Mouse (Mus musculus): ENCODE data around the gene Crtc2.
"Not testable (repeated sequence)": the region's sequence is repeated elsewhere in the genome, so short reads cannot be mapped to it uniquely, and the experiment has no call there.

Gene Crtc2

DNA sequence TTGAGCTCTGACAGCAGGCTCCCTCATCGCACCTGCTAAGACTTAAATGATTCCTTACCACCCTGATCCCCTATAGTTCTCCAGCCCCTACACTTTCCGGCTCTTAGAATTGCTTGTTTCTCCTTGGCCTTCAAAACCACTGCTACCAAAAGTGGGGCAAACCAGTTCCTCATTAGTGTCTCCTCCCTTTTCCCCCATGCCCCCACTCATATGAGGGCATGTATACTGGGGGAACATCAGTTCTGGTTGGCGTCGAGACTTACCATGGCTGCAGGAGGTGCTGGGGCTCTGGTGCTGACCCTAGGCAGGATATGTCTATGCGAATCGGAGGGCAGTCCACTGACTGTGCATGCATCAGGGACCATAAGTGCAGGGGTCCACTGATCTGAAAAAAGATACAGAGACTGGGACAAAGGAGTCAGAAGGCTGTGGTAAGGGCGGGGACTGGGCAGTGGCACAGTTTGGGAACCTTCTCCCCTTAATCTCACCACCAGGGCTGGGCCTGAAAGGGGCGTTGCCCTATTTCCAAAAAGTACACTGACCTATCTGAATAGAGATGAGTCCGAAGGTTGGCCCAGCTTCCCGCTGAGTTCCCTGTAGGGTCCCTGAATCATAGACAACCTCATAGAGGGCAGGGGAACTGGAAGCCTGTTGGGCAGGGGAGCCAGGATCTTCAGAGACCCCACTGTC lies 12.1 kb upstream of the Crtc2 start:
- no peak for ATAC-seq (ENCODE audit: insufficient number of reproducible peaks, low FRiP score, low TSS enrichment)

- no peak for ATAC-seq (ENCODE audit: insufficient number of reproducible peaks, low FRiP score, low TSS enrichment)
These were observed 10.8 kb upstream of the Crtc2 start, which contains the start of gene Creb3l4 for GRCm38 (mm10) chr3:90242984-90243775. Creb3l4 (minus strand) TSS chr3:90243512.

GRCm38 (mm10) chr3:90245406-90245805 lies 8.6 kb upstream of the Crtc2 start:
- ATAC-seq (ENCODE audit: insufficient number of reproducible peaks, low FRiP score, low TSS enrichment) = no peak

- ATAC-seq (ENCODE audit: insufficient number of reproducible peaks, low FRiP score, low TSS enrichment) = no peak
These were observed 6.4 kb upstream of the Crtc2 start for GRCm38 (mm10) chr3:90247630-90247959.

DNA sequence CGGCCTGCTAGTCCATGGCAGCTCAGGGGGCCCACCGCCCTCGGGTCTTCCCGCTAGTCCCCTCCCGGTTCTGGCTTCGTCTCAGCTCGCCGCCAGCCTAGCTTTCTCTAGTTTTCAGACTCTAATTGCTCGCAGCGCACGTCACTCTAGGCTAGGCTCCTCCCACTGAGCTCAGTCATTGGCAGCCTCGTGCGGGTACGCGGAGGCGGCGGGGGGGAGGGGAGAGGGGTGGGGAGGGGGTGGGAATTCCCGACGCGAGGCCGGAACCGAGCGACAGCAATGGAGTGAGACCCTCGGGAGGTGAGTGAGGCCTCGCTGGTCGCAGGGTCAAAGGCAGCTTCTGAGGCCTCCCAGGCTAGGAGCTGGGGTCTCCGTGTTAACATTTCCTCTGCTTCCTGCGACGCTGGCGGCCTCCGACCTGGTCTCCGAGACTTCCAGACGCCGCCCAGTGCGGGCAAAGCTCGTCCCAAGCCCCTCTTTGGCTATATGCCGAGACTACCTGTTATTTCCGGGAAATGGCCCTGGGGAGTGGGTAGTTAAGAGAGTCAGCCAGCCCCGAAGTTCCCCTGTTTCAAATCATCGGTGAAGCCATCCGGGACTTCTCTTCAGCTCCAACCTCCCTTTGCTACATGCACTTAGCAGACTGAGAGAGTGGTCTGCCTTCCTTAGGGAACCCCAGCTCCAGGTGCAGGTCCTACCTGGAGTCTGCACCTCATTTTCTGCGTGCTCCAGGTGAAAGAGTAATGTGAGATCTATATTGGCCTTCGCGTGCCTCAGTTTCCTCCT lies 5.8 kb upstream of the Crtc2 start, which contains the start of gene Slc39a1:
Gene Slc39a1, plus strand, starts transcription at position 213 of the 786 bp plus-strand sequence.
- peak; percentile 90 for ATAC-seq (ENCODE audit: insufficient number of reproducible peaks, low FRiP score, low TSS enrichment)

GRCm38 (mm10) chr3:90248746-90249100 lies 5.2 kb upstream of the Crtc2 start:
- no peak for ATAC-seq (ENCODE audit: insufficient number of reproducible peaks, low FRiP score, low TSS enrichment)

GRCm38 (mm10) chr3:90250791-90251190 lies 3.2 kb upstream of the Crtc2 start:
- ATAC-seq (ENCODE audit: insufficient number of reproducible peaks, low FRiP score, low TSS enrichment) = no peak

DNA sequence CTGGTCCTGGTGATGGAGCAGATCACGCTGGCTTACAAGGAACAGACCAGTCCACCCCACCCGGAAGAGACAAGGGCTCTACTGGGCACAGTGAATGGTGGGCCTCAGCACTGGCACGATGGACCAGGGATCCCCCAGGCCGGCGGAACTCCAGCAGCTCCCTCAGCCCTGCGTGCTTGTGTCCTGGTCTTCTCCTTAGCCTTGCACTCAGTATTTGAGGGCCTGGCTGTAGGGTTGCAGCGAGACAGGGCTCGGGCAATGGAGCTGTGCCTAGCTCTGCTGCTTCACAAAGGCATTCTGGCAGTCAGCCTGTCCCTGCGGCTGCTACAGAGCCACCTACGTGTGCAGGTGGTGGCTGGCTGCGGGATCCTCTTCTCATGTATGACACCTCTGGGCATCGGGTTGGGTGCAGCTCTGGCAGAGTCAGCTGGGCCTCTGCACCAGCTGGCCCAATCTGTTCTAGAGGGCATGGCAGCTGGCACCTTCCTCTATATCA lies 2.2 kb upstream of the Crtc2 start:
- ATAC-seq (ENCODE audit: insufficient number of reproducible peaks, low FRiP score, low TSS enrichment) = not testable (repeated sequence)

DNA sequence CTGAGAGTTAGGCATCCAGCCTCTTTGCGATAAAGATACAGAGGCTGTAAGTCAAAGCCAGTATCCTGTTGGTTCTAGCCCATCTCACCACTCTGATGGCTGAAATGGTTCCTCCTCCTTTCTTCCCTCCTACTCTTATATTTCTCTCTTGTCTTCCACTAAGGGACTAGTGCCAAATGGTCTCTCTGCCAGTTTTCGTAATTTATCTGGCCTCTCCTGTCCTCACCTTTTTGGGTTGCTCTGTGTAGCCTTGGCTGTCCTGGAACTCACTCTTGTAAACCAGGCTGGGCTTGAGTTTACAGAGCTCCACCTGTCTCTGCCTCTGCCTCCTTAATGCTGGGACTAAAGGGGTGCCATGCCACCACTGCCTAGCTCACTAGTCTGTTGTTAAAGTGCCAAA lies 1.3 kb upstream of the Crtc2 start:
- not testable (repeated sequence) for ATAC-seq (ENCODE audit: insufficient number of reproducible peaks, low FRiP score, low TSS enrichment)

- ATAC-seq (ENCODE audit: insufficient number of reproducible peaks, low FRiP score, low TSS enrichment) = not testable (repeated sequence)
These were observed 789 bp upstream of the Crtc2 start for GRCm38 (mm10) chr3:90253174-90253573.

GRCm38 (mm10) chr3:90254419-90255193 lies 643 bp downstream of the Crtc2 start:
- peak; percentile 17; the same call in 1 of the 2 replicates for ATAC-seq (ENCODE audit: insufficient number of reproducible peaks, low FRiP score, low TSS enrichment)

GRCm38 (mm10) chr3:90255194-90255565 lies 1.2 kb downstream of the Crtc2 start:
- ATAC-seq (ENCODE audit: insufficient number of reproducible peaks, low FRiP score, low TSS enrichment) = no peak

GRCm38 (mm10) chr3:90255784-90256353 lies 1.9 kb downstream of the Crtc2 start:
- ATAC-seq (ENCODE audit: insufficient number of reproducible peaks, low FRiP score, low TSS enrichment) = no peak

GRCm38 (mm10) chr3:90256731-90257530 lies 3.0 kb downstream of the Crtc2 start:
- ATAC-seq (ENCODE audit: insufficient number of reproducible peaks, low FRiP score, low TSS enrichment) = peak; percentile 14; the same call in 1 of the 2 replicates

GRCm38 (mm10) chr3:90258521-90258920 lies 4.6 kb downstream of the Crtc2 start:
- no peak for ATAC-seq (ENCODE audit: insufficient number of reproducible peaks, low FRiP score, low TSS enrichment)

GRCm38 (mm10) chr3:90263121-90263771 lies 9.3 kb downstream of the Crtc2 start:
- no peak for ATAC-seq (ENCODE audit: insufficient number of reproducible peaks, low FRiP score, low TSS enrichment)

GRCm38 (mm10) chr3:90264687-90265033 lies 10.7 kb downstream of the Crtc2 start:
- ATAC-seq (ENCODE audit: insufficient number of reproducible peaks, low FRiP score, low TSS enrichment) = no peak; the same call in 1 of the 2 replicates
